In genomic region chr15:6988187-6988586, GRCm38 (mm10) we compare ENCODE assay signal across 9 mouse cellular contexts.
DNase-seq lines count a peak whose midpoint lies in the region; ATAC-seq and TF ChIP-seq lines count a peak whose summit lies in the region.
"Had no signal": no experiment of that assay in that cellular context is flagged by ENCODE, and none has a peak within 500 bp of the region (broad histone marks: within the 10 kb centered on the region; RNA-seq: fewer than 3 reads in every experiment).

No protein-coding gene starts in this region.

- intact Hi-C loops in left cerebral cortex, adult 2 months (cut with DNase I) = loop anchor here (2.0 kb wide), 1 partner anchor 141 kb away; no protein-coding TSS in a partner anchor

- H3K27me3 ChIP-seq in forebrain, postnatal 0 days (ENCODE audit: insufficient read depth, low read length) = no peaks in the 10 kb centered on the region
- H3K27me3 ChIP-seq in forebrain, embryonic 15.5 days = no peaks in the 10 kb centered on the region
- no peaks in the 10 kb centered on the region; the same call in 1 of the 2 replicates for H3K27me3 ChIP-seq in liver, embryonic 12.5 days (replicated peaks)

- ATAC-seq in forebrain, postnatal 0 days = peak; percentile 92
- ATAC-seq in forebrain, embryonic 15.5 days (replicated peaks) = no peak; the same call in 1 of the 2 replicates
- no peak for ATAC-seq in liver, embryonic 12.5 days

- TF ChIP-seq POLR2A in brain, embryonic 14.5 days (IDR thresholded peaks at IDR 0.05; ENCODE audit: borderline replicate concordance, extremely low read depth, insufficient read depth, insufficient read length, poor library complexity, severe bottlenecking) = no peak

- TF ChIP-seq CTCF in forebrain, postnatal 0 days (IDR thresholded peaks at IDR 0.05; ENCODE audit: low read depth) = no peak
- no peak for TF ChIP-seq CTCF in brain, embryonic 14.5 days (IDR thresholded peaks at IDR 0.05; ENCODE audit: borderline replicate concordance, extremely low read depth, insufficient read depth, insufficient read length)
- TF ChIP-seq CTCF in left cerebral cortex, adult 2 months (IDR thresholded peaks at IDR 0.05) = peak; percentile 3; the same call in 1 of the 2 replicates

- no peaks in the 10 kb centered on the region for H3K36me3 ChIP-seq in forebrain, postnatal 0 days (ENCODE audit: insufficient read depth)
- no peaks in the 10 kb centered on the region for H3K36me3 ChIP-seq in forebrain, embryonic 15.5 days
- H3K36me3 ChIP-seq in liver, embryonic 12.5 days = no peaks in the 10 kb centered on the region
- H3K36me3 ChIP-seq: limb, embryonic 12.5 days had no signal

- no peak overlapping the region for H3K9ac ChIP-seq in forebrain, postnatal 0 days
- no peak overlapping the region for H3K9ac ChIP-seq in forebrain, embryonic 15.5 days (replicated peaks)
- H3K9ac ChIP-seq in liver, embryonic 12.5 days = no peak overlapping the region
- H3K9ac ChIP-seq: limb, embryonic 12.5 days had no signal

- DNase-seq in forebrain, postnatal 0 days = peak; percentile 71
- DNase-seq in brain, embryonic 14.5 days (ENCODE audit: low read depth) = peak; percentile 68
- DNase-seq in gastrocnemius, postnatal 25 days = peak; percentile 67
- peak; percentile 33 to 52 for DNase-seq in left cerebral cortex, adult 2 months (ENCODE audit: extremely low spot score in 1 of 2, low spot score in 2 of 2)
- DNase-seq in spleen, postnatal 14 days (ENCODE audit: low spot score in 2 of 2) = no peak
- DNase-seq in MN1 (ENCODE audit: low spot score) = no peak

- no peak overlapping the region for H3K4me2 ChIP-seq in forebrain, postnatal 0 days (ENCODE audit: low read depth)
- H3K4me2 ChIP-seq in forebrain, embryonic 15.5 days (replicated peaks) = no peak overlapping the region
- H3K4me2 ChIP-seq in liver, embryonic 12.5 days = no peak overlapping the region
- H3K4me2 ChIP-seq: limb, embryonic 12.5 days had no signal

- H3K4me3 ChIP-seq in forebrain, postnatal 0 days (ENCODE audit: low read depth, low read length) = no peak overlapping the region
- no peak overlapping the region for H3K4me3 ChIP-seq in forebrain, embryonic 15.5 days
- H3K4me3 ChIP-seq in left cerebral cortex, adult 2 months = no peak overlapping the region
- no peak overlapping the region for H3K4me3 ChIP-seq in liver, embryonic 12.5 days
- H3K4me3 ChIP-seq: limb, embryonic 12.5 days had no signal

- peak overlapping the region; percentile 35; the same call in 1 of the 2 replicates for H3K27ac ChIP-seq in forebrain, postnatal 0 days (ENCODE audit: low read depth, low read length)
- H3K27ac ChIP-seq in forebrain, embryonic 15.5 days (replicated peaks) = no peak overlapping the region
- peak overlapping the region; percentile 50 for H3K27ac ChIP-seq in left cerebral cortex, adult 2 months
- no peak overlapping the region for H3K27ac ChIP-seq in liver, embryonic 12.5 days
- H3K27ac ChIP-seq: limb, embryonic 12.5 days had no signal

- 40% methylated on average over 3 of the region's 3 CpGs for WGBS in forebrain, postnatal 0 days
- 62% methylated on average over 3 of the region's 3 CpGs for WGBS in forebrain, embryonic 15.5 days
- 65% methylated on average over 3 of the region's 3 CpGs for WGBS in liver, embryonic 12.5 days (ENCODE audit: insufficient replicate concordance)

- H3K9me3 ChIP-seq in forebrain, postnatal 0 days (ENCODE audit: low read length) = no peaks in the 10 kb centered on the region
- no peaks in the 10 kb centered on the region for H3K9me3 ChIP-seq in forebrain, embryonic 15.5 days
- H3K9me3 ChIP-seq in liver, embryonic 12.5 days (replicated peaks) = no peaks in the 10 kb centered on the region
- H3K9me3 ChIP-seq: limb, embryonic 12.5 days had no signal

- H3K4me1 ChIP-seq in forebrain, postnatal 0 days (ENCODE audit: insufficient read depth) = no peaks in the 10 kb centered on the region
- no peaks in the 10 kb centered on the region for H3K4me1 ChIP-seq in forebrain, embryonic 15.5 days
- no peaks in the 10 kb centered on the region for H3K4me1 ChIP-seq in liver, embryonic 12.5 days
- H3K4me1 ChIP-seq: limb, embryonic 12.5 days had no signal

Comparison
In these comparisons a context has a peak if more than half of its experiments do, and no peak if none do; other contexts are left out.
1. H3K27ac ChIP-seq: peak in forebrain, postnatal 0 days (single experiment) and left cerebral cortex, adult 2 months (single experiment); none in forebrain, embryonic 15.5 days (single experiment) and liver, embryonic 12.5 days (single experiment).
2. DNase-seq: peak in forebrain, postnatal 0 days (single experiment), brain, embryonic 14.5 days (single experiment), gastrocnemius, postnatal 25 days (single experiment) and left cerebral cortex, adult 2 months (2 of 2); none in spleen, postnatal 14 days (0 of 2) and MN1 (single experiment).